Mouse (Mus musculus) heart, embryonic 13.5 days (tissue): ENCODE data around the gene Fgfbp1. TPM values are rescaled to one million over a fixed set of nuclear protein-coding genes. Genes with fewer than 3 reads are reported as not detected.

Source experiments
- ATAC-seq: fragments of 200-750 bp; cut with Nextera tagmentation; 2 replicates; pipeline ENCODE4 v1.8.0; 2017; ENCODE audit warnings: moderate TSS enrichment; ENCODE audit not compliant: insufficient number of reproducible peaks, low FRiP score, low TSS enrichment; ENCODE audit errors: extremely low read depth
- H3K27ac ChIP-seq: fragments of 300-500 bp; sonication (generic); replicated peaks from 2 replicates; pipeline ENCODE4 v1.5.1; 2015; ENCODE audit warnings: moderate library complexity, mild to moderate bottlenecking, inconsistent platforms
- H3K27me3 ChIP-seq: fragments of 300-500 bp; sonication (generic); replicated peaks from 2 replicates; pipeline ENCODE4 v1.6.1; 2015; ENCODE audit warnings: mild to moderate bottlenecking, inconsistent platforms
- H3K36me3 ChIP-seq: fragments of 300-500 bp; sonication (generic); 2 replicates; pipeline ENCODE4 v1.6.1; 2015; ENCODE audit warnings: mild to moderate bottlenecking, inconsistent platforms
- H3K4me1 ChIP-seq: fragments of 300-500 bp; sonication (generic); 2 replicates; pipeline ENCODE4 v1.6.1; 2015; ENCODE audit warnings: inconsistent platforms
- H3K4me2 ChIP-seq: fragments of 300-500 bp; sonication (generic); 2 replicates; pipeline ENCODE4 v1.6.1; 2015; ENCODE audit warnings: inconsistent platforms, mild to moderate bottlenecking, moderate library complexity
- H3K4me3 ChIP-seq: fragments of 300-500 bp; sonication (generic); 2 replicates; pipeline ENCODE4 v1.5.1; 2015; ENCODE audit warnings: moderate library complexity, mild to moderate bottlenecking, inconsistent platforms
- H3K9ac ChIP-seq: fragments of 300-500 bp; sonication (generic); 2 replicates; pipeline ENCODE4 v1.6.1; 2015; ENCODE audit warnings: inconsistent platforms, mild to moderate bottlenecking, moderate library complexity
- H3K9me3 ChIP-seq: fragments of 300-500 bp; sonication (generic); 2 replicates; pipeline ENCODE4 v1.6.1; 2016; ENCODE audit warnings: inconsistent platforms
- WGBS: fragments of 180-500 bp; shearing (Covaris S2); methylation state at CpG from one replicate; pipeline ENCODE4 v1.1.7; 2015; ENCODE audit warnings: mixed read lengths; 5-methylcytosine and 5-hydroxymethylcytosine counted together
- polyA plus RNA-seq: library from polyadenylated mRNA; unstranded; fragments of >200 nt; fragmentation: Nextera tagmentation; extraction: Ambion mirVana; gene quantifications from 2 replicates; pipeline ENCODE4 v1.2.1, GENCODE M21; 2015

Gene Fgfbp1
- polyA plus RNA-seq, 1 experiment from 2014 or later = 0.45 TPM

GRCm38 (mm10) chr5:43971156-43971555 is 10.4 kb downstream of the Fgfbp1 start:
- Histone ChIP-seq H3K36me3 (no peaks in the 10 kb centered on the region), H3K4me3 (no peak overlapping the region), H3K4me1 (peaks cover 2% of the 10 kb centered on the region; the same call in 1 of the 2 replicates), H3K9ac (no peak overlapping the region), H3K9me3 (no peaks in the 10 kb centered on the region), H3K4me2 (no peak overlapping the region), H3K27me3 (no peaks in the 10 kb centered on the region), H3K27ac (no peak overlapping the region)
- WGBS = 20% methylated on average over 2 of the region's 2 CpGs
- no peak for ATAC-seq

GRCm38 (mm10) chr5:43970532-43970931 is 11.0 kb downstream of the Fgfbp1 start:
- no peaks in the 10 kb centered on the region for H3K36me3 ChIP-seq
- WGBS = 55% methylated on average over 2 of the region's 2 CpGs
- no peak overlapping the region for H3K4me3 ChIP-seq
- H3K9ac ChIP-seq = no peak overlapping the region
- H3K27ac ChIP-seq = no peak overlapping the region
- peaks cover 2% of the 10 kb centered on the region; the same call in 1 of the 2 replicates for H3K4me1 ChIP-seq
- no peaks in the 10 kb centered on the region for H3K27me3 ChIP-seq
- no peak overlapping the region for H3K4me2 ChIP-seq
- no peak for ATAC-seq
- H3K9me3 ChIP-seq = no peaks in the 10 kb centered on the region

GRCm38 (mm10) chr5:43968634-43969033 is 12.9 kb downstream of the Fgfbp1 start:
- WGBS = 60% methylated on average over 2 of the region's 2 CpGs
- Histone ChIP-seq H3K36me3 (no peaks in the 10 kb centered on the region), H3K4me2 (no peak overlapping the region), H3K4me1 (peaks cover 2% of the 10 kb centered on the region; the same call in 1 of the 2 replicates), H3K9me3 (no peaks in the 10 kb centered on the region), H3K9ac (no peak overlapping the region), H3K27ac (no peak overlapping the region), H3K27me3 (no peaks in the 10 kb centered on the region), H3K4me3 (no peak overlapping the region)
- ATAC-seq = no peak

- H3K4me2 ChIP-seq = no peak overlapping the region
- H3K9me3 ChIP-seq = no peaks in the 10 kb centered on the region
- H3K4me3 ChIP-seq = no peak overlapping the region
- ATAC-seq = no peak
- H3K27me3 ChIP-seq = no peaks in the 10 kb centered on the region
- H3K36me3 ChIP-seq = no peaks in the 10 kb centered on the region
- no peak overlapping the region for H3K27ac ChIP-seq
- 72% methylated on average over 3 of the region's 3 CpGs for WGBS
- H3K9ac ChIP-seq = no peak overlapping the region
- no peaks in the 10 kb centered on the region for H3K4me1 ChIP-seq
Measured at GRCm38 (mm10) chr5:43961056-43961455, 20.5 kb downstream of the Fgfbp1 start.

- H3K36me3 ChIP-seq = no peaks in the 10 kb centered on the region
- no peak overlapping the region for H3K4me2 ChIP-seq
- no peak overlapping the region for H3K4me3 ChIP-seq
- ATAC-seq = no peak
- no peaks in the 10 kb centered on the region for H3K27me3 ChIP-seq
- WGBS = 76% methylated on average over 3 of the region's 3 CpGs
- H3K27ac ChIP-seq = no peak overlapping the region
- H3K4me1 ChIP-seq = no peaks in the 10 kb centered on the region
- no peak overlapping the region for H3K9ac ChIP-seq
- H3K9me3 ChIP-seq = no peaks in the 10 kb centered on the region
Measured at GRCm38 (mm10) chr5:43959884-43960440, 21.6 kb downstream of the Fgfbp1 start.

GRCm38 (mm10) chr5:43953241-43953640 is 28.3 kb downstream of the Fgfbp1 start:
- Histone ChIP-seq H3K4me2 (no peak overlapping the region), H3K4me1 (peaks cover 11% of the 10 kb centered on the region), H3K27me3 (no peaks in the 10 kb centered on the region), H3K27ac (no peak overlapping the region), H3K36me3 (no peaks in the 10 kb centered on the region), H3K4me3 (no peak overlapping the region), H3K9me3 (no peaks in the 10 kb centered on the region), H3K9ac (no peak overlapping the region)
- no peak for ATAC-seq
- WGBS = 67% methylated on average over 1 of the region's 1 CpGs

GRCm38 (mm10) chr5:43948748-43949275 is 32.8 kb downstream of the Fgfbp1 start:
- Histone ChIP-seq H3K4me3 (peak overlapping the region; percentile 49), H3K4me2 (peak overlapping the region; percentile 77)

GRCm38 (mm10) chr5:43948111-43948743 is 33.4 kb downstream of the Fgfbp1 start:
- H3K9me3 ChIP-seq = no peaks in the 10 kb centered on the region
- H3K4me1 ChIP-seq = peaks cover 21% of the 10 kb centered on the region
- peak overlapping the region; percentile 49 for H3K4me3 ChIP-seq
- peak overlapping the region; percentile 77 for H3K4me2 ChIP-seq
- peaks cover 15% of the 10 kb centered on the region; the same call in 1 of the 2 replicates for H3K27me3 ChIP-seq
- 0 out of 2 replicates have a peak overlapping the region, but pooled peaks have one; percentile 36 for H3K27ac ChIP-seq
- H3K9ac ChIP-seq = peak overlapping the region; percentile 45
- WGBS = under 1% methylated on average over 27 of the region's 27 CpGs
- ATAC-seq = peak; percentile 70; the same call in 1 of the 2 replicates
- no peaks in the 10 kb centered on the region for H3K36me3 ChIP-seq

More at GRCm38 (mm10) chr5:43948748-43949275, 32.8 kb downstream of the Fgfbp1 start:
- no peak for ATAC-seq
- H3K9ac ChIP-seq = peak overlapping the region; percentile 68
- H3K27me3 ChIP-seq = peaks cover 15% of the 10 kb centered on the region; the same call in 1 of the 2 replicates
- H3K27ac ChIP-seq = peak overlapping the region; percentile 36; the same call in 1 of the 2 replicates
- H3K9me3 ChIP-seq = no peaks in the 10 kb centered on the region
- peaks cover 21% of the 10 kb centered on the region for H3K4me1 ChIP-seq
- WGBS = 5% methylated on average over 8 of the region's 8 CpGs
- H3K36me3 ChIP-seq = no peaks in the 10 kb centered on the region

- no peak overlapping the region for H3K27ac ChIP-seq
- 43% methylated on average over 9 of the region's 9 CpGs for WGBS
- H3K4me1 ChIP-seq = peaks cover 21% of the 10 kb centered on the region
Measured at GRCm38 (mm10) chr5:43947330-43947977, 34.1 kb downstream of the Fgfbp1 start.

GRCm38 (mm10) chr5:43933269-43933668 is 48.3 kb downstream of the Fgfbp1 start:
- no peaks in the 10 kb centered on the region for H3K9me3 ChIP-seq
- WGBS = 31% methylated on average over 2 of the region's 2 CpGs
- H3K27me3 ChIP-seq = no peaks in the 10 kb centered on the region
- no peak overlapping the region for H3K27ac ChIP-seq
- H3K9ac ChIP-seq = no peak overlapping the region
- H3K4me2 ChIP-seq = no peak overlapping the region
- H3K4me3 ChIP-seq = no peak overlapping the region
- H3K36me3 ChIP-seq = no peaks in the 10 kb centered on the region
- ATAC-seq = no peak
- H3K4me1 ChIP-seq = no peaks in the 10 kb centered on the region

More at GRCm38 (mm10) chr5:43947330-43947977, 34.1 kb downstream of the Fgfbp1 start:
- Histone ChIP-seq H3K27me3 (peaks cover 15% of the 10 kb centered on the region; the same call in 1 of the 2 replicates), H3K4me2 (peak overlapping the region; percentile 77), H3K4me3 (peak overlapping the region; percentile 49), H3K9me3 (no peaks in the 10 kb centered on the region), H3K9ac (no peak overlapping the region), H3K36me3 (no peaks in the 10 kb centered on the region)
- ATAC-seq = no peak
